Mouse (Mus musculus) cortical plate, adult 2 months (tissue): ENCODE data around the gene Mtg1.

Source experiments
- CTCF ChIP-seq: fragments of 200-500 bp; IDR thresholded peaks from 2 replicates; pipeline ENCODE4 v1.5.1; 2011; ENCODE audit warnings: mild to moderate bottlenecking, control low read depth, low read length; ENCODE audit not compliant: insufficient read depth; ENCODE audit errors: extremely low read depth
- POLR2A ChIP-seq: fragments of 200-500 bp; IDR thresholded peaks from 2 replicates; pipeline ENCODE4 v1.6.1; 2011; ENCODE audit warnings: mild to moderate bottlenecking, low read length, control low read depth; ENCODE audit not compliant: insufficient read depth; ENCODE audit errors: extremely low read depth

- no peak for TF ChIP-seq CTCF
- TF ChIP-seq POLR2A = no peak
Measured at GRCm38 (mm10) chr7:140098466-140098865, 38.9 kb upstream of the Mtg1 start.
